Mouse (Mus musculus) ES-E14 (cell line): ENCODE measurements around the gene Rpl13a.

Experiments used
- CHD2 ChIP-seq: IDR thresholded peaks from 2 replicates; pipeline ENCODE4 v1.6.1; 2014; ENCODE audit warnings: mild to moderate bottlenecking, low read depth, low read length, inconsistent platforms
- HCFC1 ChIP-seq: IDR thresholded peaks from 2 replicates; pipeline ENCODE4 v1.6.1; 2012; ENCODE audit warnings: low read length, inconsistent platforms, borderline replicate concordance; ENCODE audit not compliant: insufficient read depth
- MAFK ChIP-seq: IDR thresholded peaks from 2 replicates; pipeline ENCODE4 v1.6.1; 2014; ENCODE audit warnings: mild to moderate bottlenecking, low read depth, low read length, inconsistent platforms; ENCODE audit not compliant: insufficient read depth
- ZC3H11A ChIP-seq: IDR thresholded peaks from 2 replicates; pipeline ENCODE4 v1.6.1; 2012; ENCODE audit warnings: low read depth, mild to moderate bottlenecking, inconsistent platforms, low read length, borderline replicate concordance
- ZNF384 ChIP-seq: IDR thresholded peaks from 2 replicates; pipeline ENCODE4 v1.6.1; 2012; ENCODE audit warnings: low read depth, low read length, inconsistent platforms

DNA sequence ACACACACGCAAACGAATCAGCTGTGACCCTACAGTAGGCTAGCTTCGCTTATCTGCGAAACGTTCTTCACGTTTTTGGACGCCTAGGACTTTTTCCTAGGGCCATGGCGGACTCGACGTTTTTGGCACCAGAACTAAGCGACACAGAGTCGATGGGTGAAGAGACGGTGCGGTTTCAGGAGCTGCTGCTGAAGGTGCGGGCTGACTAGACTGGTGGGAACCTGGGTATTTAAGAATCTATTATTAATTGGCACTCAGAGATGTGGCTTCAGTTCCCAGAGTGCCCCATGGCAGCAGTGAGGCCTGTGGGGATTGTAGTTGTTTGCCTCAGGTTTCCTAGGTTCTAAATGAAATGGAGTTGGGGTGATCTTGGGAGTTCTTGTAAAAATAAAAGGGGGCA is 27.6 kb upstream of the Rpl13a start:
- no peak for TF ChIP-seq MAFK
- no peak for TF ChIP-seq CHD2
- TF ChIP-seq ZC3H11A, result no peak
- TF ChIP-seq ZNF384, result no peak
- TF ChIP-seq HCFC1, result no peak
